Mouse (Mus musculus) c-Kit-positive CD71-negative TER-119-negative erythroid progenitor cells, embryonic 14.5 days (primary cell): ENCODE measurements around the gene Zfp941.
"Not testable (repeated sequence)": the region's sequence is repeated elsewhere in the genome, so short reads cannot be mapped to it uniquely, and the experiment has no call there.

ENCODE experiments used
- DNase-seq: peaks from one replicate; pipeline ENCODE4 v3.0.0-alpha.2; 2013; ENCODE audit warnings: low read depth

The Zfp941 gene

DNA sequence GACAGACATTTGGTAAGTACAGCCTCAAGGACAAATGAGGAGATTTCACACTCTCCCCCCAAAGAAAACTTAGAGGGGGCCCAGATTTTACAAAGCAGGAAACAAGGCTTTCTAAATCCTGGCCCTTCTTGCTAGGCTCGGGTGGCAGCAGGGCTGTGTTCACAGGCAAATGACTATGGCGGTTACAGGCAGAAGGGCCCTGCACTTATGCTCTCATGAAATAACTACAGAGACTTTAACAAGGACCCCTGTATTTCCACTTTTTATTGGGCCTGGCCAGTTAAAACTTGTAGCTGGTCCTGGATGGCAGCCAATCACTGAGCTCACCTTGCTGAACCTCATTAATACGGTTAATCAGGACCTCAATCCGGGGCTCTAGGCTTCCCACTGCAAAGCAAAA, 41.4 kb downstream of the Zfp941 start:
- DNase-seq = no peak

- peak; percentile 4 for DNase-seq
Observed at GRCm38 (mm10) chr7:140765888-140766739, 55.9 kb downstream of the Zfp941 start.

DNA sequence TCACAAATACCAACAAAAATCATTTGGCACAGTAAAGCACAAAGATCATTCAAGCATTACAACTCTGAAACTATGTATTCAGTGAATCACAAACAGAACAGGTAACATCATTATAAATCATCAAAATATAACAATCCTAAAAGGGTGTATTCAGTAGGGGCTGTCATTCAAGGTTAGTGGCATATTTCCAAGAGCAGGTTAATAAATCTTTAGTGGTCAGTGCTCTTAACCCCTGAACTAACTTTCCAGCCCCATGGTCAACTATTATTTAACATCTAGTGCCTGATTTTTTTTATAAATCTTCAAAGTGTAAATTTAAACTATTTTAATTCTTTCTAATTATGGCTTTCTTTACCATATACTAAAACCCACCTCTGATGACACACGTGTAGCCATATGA, 56.6 kb downstream of the Zfp941 start:
- not testable (repeated sequence) for DNase-seq

GRCm38 (mm10) chr7:140763447-140764020, 58.4 kb downstream of the Zfp941 start, which contains the start of gene Cyp2e1:
Cyp2e1 (plus strand) TSS chr7:140763739.
- DNase-seq = no peak

- DNase-seq = no peak
Observed at GRCm38 (mm10) chr7:140760647-140761046, 61.3 kb downstream of the Zfp941 start.
